Mouse (Mus musculus) NIH3T3 (cell line): Measurements from ENCODE around the gene Adk.
A peak's percentile ranks its signal among the peaks of the same experiment; 100 is the strongest.
"Not testable (repeated sequence)": the region's sequence is repeated elsewhere in the genome, so short reads cannot be mapped to it uniquely, and the experiment has no call there.

Experiments used
- DNase-seq: peaks from one replicate; pipeline ENCODE4 v3.0.0-alpha.2; 2012; ENCODE audit warnings: low read depth

The Adk gene

DNA sequence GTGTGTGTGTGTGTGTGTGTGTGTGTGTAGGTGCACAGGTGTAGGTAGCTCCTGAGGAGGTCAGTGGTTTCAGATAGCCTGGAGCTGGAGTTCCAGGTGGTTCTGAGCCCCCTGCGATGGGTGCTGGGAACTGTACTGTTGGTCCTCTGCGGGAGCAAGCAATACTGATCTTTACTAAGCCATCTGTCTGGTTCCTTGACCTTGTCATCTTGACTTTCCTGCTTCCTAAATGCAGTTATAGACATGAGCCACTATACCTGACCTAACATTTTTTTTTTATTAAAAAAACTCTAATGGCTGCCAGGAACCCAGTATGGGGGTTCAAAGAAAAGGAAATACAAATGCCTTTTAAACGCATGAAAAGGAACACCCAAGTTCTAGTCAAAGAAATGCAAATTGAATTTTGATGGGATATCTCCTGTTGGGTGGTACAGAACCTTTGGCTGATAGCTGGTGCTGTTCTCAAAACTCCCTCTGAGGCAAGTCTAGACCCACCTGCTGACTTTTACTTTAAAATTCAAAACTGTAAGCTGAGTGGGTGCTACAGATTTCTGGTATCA lies 433.7 kb downstream of the Adk start:
- DNase-seq = no peak

- not testable (repeated sequence) for DNase-seq
Observed at GRCm38 (mm10) chr14:21487135-21487534, 434.8 kb downstream of the Adk start.

DNA sequence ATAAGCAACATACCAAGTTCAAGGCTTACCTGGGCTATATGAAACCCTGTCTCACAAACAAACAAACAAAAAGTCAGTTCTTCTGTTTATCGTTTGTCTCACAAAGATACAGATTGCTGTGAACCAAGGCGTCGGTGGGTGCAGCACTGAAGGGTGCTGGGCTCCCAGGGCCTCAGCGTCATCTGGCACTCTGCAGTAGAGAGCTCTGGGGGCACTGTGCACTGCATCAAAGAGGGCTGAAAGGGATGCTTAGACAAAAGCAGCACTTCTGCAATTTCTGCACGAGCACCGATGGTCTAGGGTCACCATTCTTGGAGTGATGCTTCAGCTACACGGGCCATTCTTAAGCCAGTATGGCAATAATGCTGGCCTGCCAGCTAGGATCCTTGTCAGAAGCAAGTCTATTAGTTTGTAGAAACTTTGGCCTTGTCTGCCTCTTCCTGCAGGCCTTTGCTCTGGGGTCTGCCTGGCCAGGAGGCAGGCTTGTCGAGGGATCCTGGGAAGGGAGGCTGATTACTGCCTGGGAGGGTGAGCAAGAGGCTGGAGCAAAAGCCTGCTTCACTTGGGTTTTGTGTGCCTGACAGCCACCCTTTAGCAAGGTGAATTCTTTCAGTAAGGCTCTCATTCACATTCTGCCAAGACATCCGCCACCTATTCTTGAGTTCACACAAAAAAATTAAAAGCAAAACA lies 436.2 kb downstream of the Adk start:
- DNase-seq = not testable (repeated sequence)

DNA sequence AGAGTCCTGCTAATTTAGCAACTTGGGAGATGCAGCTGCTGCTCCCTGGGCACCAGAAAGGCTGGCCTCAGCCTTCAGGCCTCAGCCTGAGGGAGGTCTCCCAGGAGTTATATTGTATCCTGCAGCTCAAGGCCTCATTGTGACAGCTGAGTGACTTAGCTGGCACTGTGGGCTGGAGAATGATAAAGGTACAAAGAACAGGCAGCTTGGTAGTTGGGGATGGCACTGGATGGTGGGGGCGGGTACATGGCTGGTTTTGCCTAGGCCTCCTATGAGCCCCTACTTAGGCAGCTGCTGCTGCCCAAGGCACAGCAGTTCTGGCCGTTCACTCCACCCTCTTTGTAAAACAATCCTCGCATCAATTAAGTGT lies 436.7 kb downstream of the Adk start:
- DNase-seq = no peak

DNA sequence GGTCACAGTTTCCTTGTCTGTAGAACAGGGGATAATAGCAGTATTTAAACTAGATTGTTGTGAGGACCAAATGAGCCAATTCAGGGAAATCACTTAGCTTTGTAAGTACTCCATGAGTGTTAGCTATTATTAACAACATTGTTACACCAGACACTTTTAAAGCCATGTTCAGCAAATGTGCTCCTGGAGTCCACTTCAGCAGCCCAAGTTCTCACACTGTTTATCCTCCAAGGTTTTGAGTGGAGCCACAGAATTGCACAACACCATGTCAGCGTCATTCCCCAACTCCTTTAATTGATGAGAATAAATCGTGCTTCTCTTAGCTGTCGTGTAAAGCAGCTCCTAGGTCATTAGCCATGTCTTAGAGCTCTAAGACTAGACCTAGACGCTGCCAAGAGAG lies 437.8 kb downstream of the Adk start:
- peak; percentile 64 for DNase-seq
